Comparison of ENCODE assay signal across 8 mouse cellular contexts in the genomic region with DNA sequence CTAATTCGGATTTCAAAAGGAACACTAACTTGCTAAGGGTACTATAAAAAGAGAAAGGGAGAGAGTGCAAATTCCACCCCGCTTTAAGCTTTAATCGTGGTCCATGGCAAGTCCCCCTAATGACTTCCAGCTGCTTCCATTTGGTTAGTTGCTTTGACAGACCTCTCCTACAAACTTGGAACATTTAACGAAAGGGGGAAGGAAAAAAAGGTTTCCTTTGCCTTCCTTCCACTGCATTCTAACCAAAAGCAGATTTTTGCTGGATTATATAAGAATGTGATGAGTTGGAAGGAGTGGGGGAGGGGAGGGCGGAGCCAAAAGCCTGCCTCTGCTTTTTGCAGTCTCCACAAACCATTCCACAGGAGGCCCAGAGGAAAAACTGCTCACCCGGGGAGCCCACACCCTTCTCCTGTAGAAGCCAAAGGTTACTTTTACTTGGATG. TPM values are rescaled to one million over a fixed set of nuclear protein-coding genes. Genes with fewer than 3 reads are reported as not detected.
A peak's percentile ranks its signal among the peaks of the same experiment; 100 is the strongest.
DNase-seq lines count a peak whose midpoint lies in the region; ATAC-seq lines count a peak whose summit lies in the region.

No protein-coding gene starts in this region.

- no peaks in the 10 kb centered on the region for H3K27me3 ChIP-seq in heart, embryonic 12.5 days (replicated peaks)
- H3K27me3 ChIP-seq in limb, embryonic 10.5 days (ENCODE audit: low read depth, poor library complexity, severe bottlenecking), result no peaks in the 10 kb centered on the region

- no peak overlapping the region for H3K4me3 ChIP-seq in heart, embryonic 12.5 days
- H3K4me3 ChIP-seq in limb, embryonic 10.5 days, result peak overlapping the region; percentile 33; the same call in 1 of the 2 replicates

- ATAC-seq in heart, embryonic 12.5 days (ENCODE audit: insufficient number of reproducible peaks, low FRiP score), result no peak

- no peaks in the 10 kb centered on the region for H3K36me3 ChIP-seq in heart, embryonic 12.5 days
- no peaks in the 10 kb centered on the region for H3K36me3 ChIP-seq in limb, embryonic 10.5 days

- H3K27ac ChIP-seq in heart, embryonic 12.5 days (ENCODE audit: poor library complexity, severe bottlenecking), result peak overlapping the region; percentile 65; the same call in 1 of the 2 replicates
- peak overlapping the region; percentile 92 for H3K27ac ChIP-seq in limb, embryonic 10.5 days

- peak; percentile 6 to 10 for DNase-seq in left cerebral cortex, adult 18-20 months (ENCODE audit: low spot score in 2 of 2)
- no peak for DNase-seq in left cerebral cortex, adult 8-10 months (ENCODE audit: low spot score in 2 of 2)
- DNase-seq in embryo, embryonic 11 days, result peak; percentile 89
- peak; percentile 82 for DNase-seq in limb, embryonic 10.5 days (ENCODE audit: low spot score)
- DNase-seq in ovary, postnatal 36 days (ENCODE audit: low spot score), result peak; percentile 43
- DNase-seq in layer of hippocampus, postnatal 10 days (ENCODE audit: low spot score in 2 of 2), result no peak
- DNase-seq in layer of hippocampus, postnatal 36 days, result no peak

- H3K9ac ChIP-seq in heart, embryonic 12.5 days, result no peak overlapping the region

- H3K9me3 ChIP-seq in heart, embryonic 12.5 days (replicated peaks), result no peaks in the 10 kb centered on the region
- H3K9me3 ChIP-seq in limb, embryonic 10.5 days (replicated peaks), result no peaks in the 10 kb centered on the region

- peaks cover 12% of the 10 kb centered on the region for H3K4me1 ChIP-seq in heart, embryonic 12.5 days (replicated peaks)
- peaks cover 43% of the 10 kb centered on the region for H3K4me1 ChIP-seq in limb, embryonic 10.5 days

- no peak overlapping the region for H3K4me2 ChIP-seq in heart, embryonic 12.5 days

- 21% methylated on average over 6 of the region's 6 CpGs for WGBS in heart, embryonic 12.5 days
- WGBS in limb, embryonic 10.5 days, result 7% methylated on average over 6 of the region's 6 CpGs

RNA-seq across cellular contexts. Expression of a gene that starts 47.0 kb away (rescaled TPM):
- 10 to 100 TPM; 14.0 to 14.2 TPM for total RNA-seq in left cerebral cortex, adult 18-20 months (2021)
- total RNA-seq in left cerebral cortex, adult 8-10 months (2022), result 10 to 100 TPM; 12.9 to 16.4 (median 16.0) TPM
- polyA plus RNA-seq in heart, embryonic 12.5 days (2016; fragmentation: Nextera tagmentation; extraction: Ambion mirVana), result 230 and 232 TPM in 2 replicates
- 109 and 248 TPM in 2 replicates for polyA plus RNA-seq in limb, embryonic 10.5 days (2016; fragmentation: Nextera tagmentation; extraction: Ambion mirVana)
- total RNA-seq in layer of hippocampus, postnatal 10 days (2021), result 10 to 100 TPM; 54.7 to 57.1 TPM
- 10 to 100 TPM; 10.7 to 19.2 TPM for total RNA-seq in layer of hippocampus, postnatal 36 days (2021)

Comparison
In these comparisons a context has a peak if more than half of its experiments do, and no peak if none do; other contexts are left out.
1. DNase-seq: peak in left cerebral cortex, adult 18-20 months (2 of 2), embryo, embryonic 11 days (single experiment), limb, embryonic 10.5 days (single experiment) and ovary, postnatal 36 days (single experiment); none in left cerebral cortex, adult 8-10 months (0 of 2), layer of hippocampus, postnatal 10 days (0 of 2) and layer of hippocampus, postnatal 36 days (0 of 2).